Mouse (Mus musculus): ENCODE measurements at regions not wholly inside any gene's neighbourhood (a gene's known extent, or its start where the extent isn't known, plus 50 kb on each side); places are given as distances from the start of the nearest gene placed in this dataset.

- TF ChIP-seq CTCF (IDR thresholded peaks at IDR 0.05; ENCODE audit: control insufficient read depth, insufficient read depth, insufficient read length), result no peak
- no peak for TF ChIP-seq MAX (IDR thresholded peaks at IDR 0.05)
Measured at GRCm38 (mm10) chr4:137212106-137212505, 65.2 kb upstream of the Wnt4 start.
